Mouse (Mus musculus) ES-E14 (cell line): ENCODE measurements at regions not wholly inside any gene's neighbourhood (a gene's known extent, or its start where the extent isn't known, plus 50 kb on each side); places are given as distances from the start of the nearest gene placed in this dataset.

Source experiments
- CHD2 ChIP-seq: IDR thresholded peaks from 2 replicates; pipeline ENCODE4 v1.6.1; 2014; ENCODE audit warnings: mild to moderate bottlenecking, low read depth, low read length, inconsistent platforms
- HCFC1 ChIP-seq: IDR thresholded peaks from 2 replicates; pipeline ENCODE4 v1.6.1; 2012; ENCODE audit warnings: low read length, inconsistent platforms, borderline replicate concordance; ENCODE audit not compliant: insufficient read depth
- MAFK ChIP-seq: IDR thresholded peaks from 2 replicates; pipeline ENCODE4 v1.6.1; 2014; ENCODE audit warnings: mild to moderate bottlenecking, low read depth, low read length, inconsistent platforms; ENCODE audit not compliant: insufficient read depth
- ZNF384 ChIP-seq: IDR thresholded peaks from 2 replicates; pipeline ENCODE4 v1.6.1; 2012; ENCODE audit warnings: low read depth, low read length, inconsistent platforms

- no peak for TF ChIP-seq CHD2
- TF ChIP-seq MAFK: no peak
- no peak for TF ChIP-seq ZNF384
- TF ChIP-seq HCFC1: no peak
These were observed 257.8 kb upstream of the Bmp2 start for GRCm38 (mm10) chr2:133294136-133294535.
